ENCODE assay signal across 21 mouse cellular contexts in genomic region chr4:119925052-119925451, GRCm38 (mm10).
A peak's percentile ranks its signal among the peaks of the same experiment; 100 is the strongest.
DNase-seq lines count a peak whose midpoint lies in the region; ATAC-seq and TF ChIP-seq lines count a peak whose summit lies in the region.
"Had no signal": no experiment of that assay in that cellular context is flagged by ENCODE, and none has a peak within 500 bp of the region (broad histone marks: within the 10 kb centered on the region; RNA-seq: fewer than 3 reads in every experiment).

No protein-coding gene starts in this region.

- ATAC-seq in lung, embryonic 15.5 days (ENCODE audit: borderline replicate concordance, extremely low read depth, low FRiP score, low TSS enrichment) = peak; percentile 69; the same call in 1 of the 2 replicates
- peak; percentile 41 for ATAC-seq in lung, postnatal 0 days
- ATAC-seq: forebrain, embryonic 14.5 days; forebrain, embryonic 16.5 days had no signal

- peak; percentile 30; the same call in 1 of the 2 replicates for TF ChIP-seq EP300 in lung, postnatal 0 days (IDR thresholded peaks at IDR 0.05)

- H3K9ac ChIP-seq in lung, embryonic 15.5 days = no peak overlapping the region
- H3K9ac ChIP-seq in lung, postnatal 0 days (replicated peaks; ENCODE audit: low read depth) = no peak overlapping the region
- H3K9ac ChIP-seq: embryonic facial prominence, embryonic 13.5 days; embryonic facial prominence, embryonic 15.5 days; forebrain, embryonic 12.5 days had no signal

- H3K4me2 ChIP-seq in lung, embryonic 15.5 days = no peak overlapping the region
- H3K4me2 ChIP-seq in lung, postnatal 0 days (replicated peaks; ENCODE audit: low read depth, low read length) = no peak overlapping the region
- H3K4me2 ChIP-seq: embryonic facial prominence, embryonic 13.5 days; embryonic facial prominence, embryonic 15.5 days; forebrain, embryonic 12.5 days had no signal

- no peak for TF ChIP-seq CTCF in lung, postnatal 0 days (IDR thresholded peaks at IDR 0.05)

- no peaks in the 10 kb centered on the region for H3K9me3 ChIP-seq in lung, embryonic 15.5 days
- H3K9me3 ChIP-seq in lung, postnatal 0 days (ENCODE audit: low read length) = no peaks in the 10 kb centered on the region
- H3K9me3 ChIP-seq: embryonic facial prominence, embryonic 15.5 days; forebrain, embryonic 12.5 days had no signal

- no peaks in the 10 kb centered on the region for H3K27me3 ChIP-seq in lung, embryonic 15.5 days
- H3K27me3 ChIP-seq in lung, postnatal 0 days (replicated peaks; ENCODE audit: insufficient read depth, low read length) = no peaks in the 10 kb centered on the region
- H3K27me3 ChIP-seq: embryonic facial prominence, embryonic 13.5 days; embryonic facial prominence, embryonic 15.5 days; forebrain, embryonic 12.5 days had no signal

- no peak overlapping the region for H3K4me3 ChIP-seq in lung, embryonic 15.5 days
- H3K4me3 ChIP-seq in lung, postnatal 0 days (ENCODE audit: low read depth, low read length) = no peak overlapping the region
- H3K4me3 ChIP-seq: embryonic facial prominence, embryonic 13.5 days; embryonic facial prominence, embryonic 15.5 days; erythroblast, embryonic 14.5 days; forebrain, embryonic 10.5 days; forebrain, embryonic 12.5 days had no signal

- no peaks in the 10 kb centered on the region for H3K36me3 ChIP-seq in lung, embryonic 15.5 days
- H3K36me3 ChIP-seq in lung, postnatal 0 days (ENCODE audit: insufficient read depth, low read length) = no peaks in the 10 kb centered on the region
- H3K36me3 ChIP-seq: embryonic facial prominence, embryonic 13.5 days; embryonic facial prominence, embryonic 15.5 days; forebrain, embryonic 10.5 days; forebrain, embryonic 12.5 days had no signal

- no peak overlapping the region for H3K27ac ChIP-seq in lung, embryonic 15.5 days
- no peak overlapping the region for H3K27ac ChIP-seq in lung, postnatal 0 days (ENCODE audit: low read length)
- H3K27ac ChIP-seq: embryonic facial prominence, embryonic 13.5 days; embryonic facial prominence, embryonic 15.5 days; forebrain, embryonic 10.5 days; forebrain, embryonic 12.5 days had no signal

- H3K4me1 ChIP-seq in lung, embryonic 15.5 days = no peaks in the 10 kb centered on the region
- no peaks in the 10 kb centered on the region for H3K4me1 ChIP-seq in lung, postnatal 0 days (ENCODE audit: insufficient read depth, low read depth, low read length)
- H3K4me1 ChIP-seq: embryonic facial prominence, embryonic 13.5 days; embryonic facial prominence, embryonic 15.5 days; forebrain, embryonic 10.5 days; forebrain, embryonic 12.5 days had no signal

- DNase-seq in lung, postnatal 4 days = no peak
- peak; percentile 29 for DNase-seq in lung, postnatal 0 days (ENCODE audit: low spot score)
- DNase-seq in lung, postnatal 14 days = no peak
- DNase-seq: adrenal gland, adult 2 months; adrenal gland, postnatal 10 days; adrenal gland, postnatal 25 days; cerebellum, adult 11 months; cerebellum, adult 18-20 months; cerebellum, adult 8-10 months; cerebellum, adult 9-11 months; cerebellum, postnatal 14 days; cerebellum, postnatal 36 days; embryo, embryonic 11 days had no signal
